Mouse (Mus musculus) spleen, adult 2 months (tissue): Measurements from ENCODE around the gene Zfhx3.

Experiments
- CTCF ChIP-seq: fragments of 200-500 bp; IDR thresholded peaks from 2 replicates; pipeline ENCODE4 v1.5.1; 2011; ENCODE audit warnings: mild to moderate bottlenecking, inconsistent platforms; ENCODE audit not compliant: insufficient read depth, insufficient read length, insufficient replicate concordance; ENCODE audit errors: extremely low read depth
- POLR2A ChIP-seq: fragments of 200-500 bp; IDR thresholded peaks from 2 replicates; pipeline ENCODE4 v1.6.1; 2011; ENCODE audit warnings: low read depth, low read length, inconsistent platforms

DNA sequence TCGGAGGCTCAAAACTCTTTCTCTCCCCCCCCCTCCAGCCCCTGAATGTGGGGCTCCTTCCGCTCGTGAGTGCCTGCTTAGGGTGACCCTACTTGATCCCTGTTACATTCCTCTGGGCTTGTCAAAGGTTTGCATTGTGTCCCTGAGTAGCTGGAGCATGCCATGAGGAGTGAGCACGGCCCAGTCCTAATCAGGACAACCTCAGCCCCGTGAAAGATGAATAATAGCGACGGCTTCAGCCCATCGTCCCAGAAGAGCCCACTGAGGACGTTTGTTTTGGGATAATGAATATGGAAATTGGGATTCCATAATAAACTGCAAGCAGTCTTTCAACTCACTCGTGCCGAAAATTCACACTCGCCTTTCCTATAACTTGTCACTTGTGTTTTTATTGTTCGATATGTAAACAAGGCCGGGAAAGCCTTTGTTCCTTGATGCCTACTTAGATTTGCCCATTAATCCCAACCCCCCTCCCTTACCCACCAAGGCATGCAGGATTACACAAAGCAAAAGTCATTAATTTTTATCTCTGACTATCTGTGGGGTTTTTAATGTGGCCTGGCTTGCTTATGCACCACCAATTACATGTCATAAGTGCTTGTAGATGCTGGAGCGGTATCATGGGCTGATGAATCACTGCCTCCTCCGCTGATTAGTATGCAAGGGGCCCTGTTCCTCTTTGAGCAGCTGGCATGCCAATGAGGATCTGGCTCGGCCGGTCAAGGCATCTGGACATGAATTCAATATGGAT lies 512.3 kb downstream of the Zfhx3 start:
- TF ChIP-seq CTCF (no peak), POLR2A (no peak)
